Mouse (Mus musculus): Measurements from ENCODE around the gene Plxdc1.
"Not testable (repeated sequence)": the region's sequence is repeated elsewhere in the genome, so short reads cannot be mapped to it uniquely, and the experiment has no call there.

The Plxdc1 gene

GRCm38 (mm10) chr11:97955146-97955902, 30.9 kb downstream of the Plxdc1 start:
- no peak for DNase-seq (ENCODE audit: low read depth, low spot score)

- DNase-seq (ENCODE audit: low read depth, low spot score) = no peak
Observed at GRCm38 (mm10) chr11:97954469-97955141, 31.6 kb downstream of the Plxdc1 start.

- DNase-seq (ENCODE audit: low read depth, low spot score) = no peak
Observed at GRCm38 (mm10) chr11:97953939-97954275, 32.3 kb downstream of the Plxdc1 start.

- DNase-seq (ENCODE audit: low read depth, low spot score) = no peak
Observed at GRCm38 (mm10) chr11:97953179-97953938, 32.9 kb downstream of the Plxdc1 start.

GRCm38 (mm10) chr11:97952367-97953006, 33.8 kb downstream of the Plxdc1 start:
- no peak for DNase-seq (ENCODE audit: low read depth, low spot score)

- no peak for DNase-seq (ENCODE audit: low read depth, low spot score)
Observed at GRCm38 (mm10) chr11:97949703-97950475, 36.4 kb downstream of the Plxdc1 start.

- peak; percentile 26 for DNase-seq (ENCODE audit: low read depth, low spot score)
Observed at GRCm38 (mm10) chr11:97947426-97947825, 38.8 kb downstream of the Plxdc1 start.

GRCm38 (mm10) chr11:97945738-97946289, 40.4 kb downstream of the Plxdc1 start:
- DNase-seq (ENCODE audit: low read depth, low spot score) = not testable (repeated sequence)

GRCm38 (mm10) chr11:97945031-97945430, 41.2 kb downstream of the Plxdc1 start:
- no peak for DNase-seq (ENCODE audit: low read depth, low spot score)

- no peak for DNase-seq (ENCODE audit: low read depth, low spot score)
Observed at GRCm38 (mm10) chr11:97943256-97943655, 43.0 kb downstream of the Plxdc1 start.

GRCm38 (mm10) chr11:97942420-97943111, 43.7 kb downstream of the Plxdc1 start:
- no peak for DNase-seq (ENCODE audit: low read depth, low spot score)

- DNase-seq (ENCODE audit: low read depth, low spot score) = no peak
Observed at GRCm38 (mm10) chr11:97937469-97938105, 48.7 kb downstream of the Plxdc1 start.

- DNase-seq (ENCODE audit: low read depth, low spot score) = no peak
Observed at GRCm38 (mm10) chr11:97936758-97937157, 49.5 kb downstream of the Plxdc1 start.

- no peak for DNase-seq (ENCODE audit: low read depth, low spot score)
Observed at GRCm38 (mm10) chr11:97935913-97936575, 50.2 kb downstream of the Plxdc1 start.

- no peak for DNase-seq (ENCODE audit: low read depth, low spot score)
Observed at GRCm38 (mm10) chr11:97933553-97933952, 52.7 kb downstream of the Plxdc1 start.

- no peak for DNase-seq (ENCODE audit: low read depth, low spot score)
Observed at GRCm38 (mm10) chr11:97928905-97929304, 57.3 kb downstream of the Plxdc1 start.

GRCm38 (mm10) chr11:97924217-97924616, 62.0 kb downstream of the Plxdc1 start:
- DNase-seq (ENCODE audit: low read depth, low spot score) = no peak

GRCm38 (mm10) chr11:97923639-97924038, 62.6 kb downstream of the Plxdc1 start:
- DNase-seq (ENCODE audit: low read depth, low spot score) = no peak

GRCm38 (mm10) chr11:97915974-97916503, 70.2 kb downstream of the Plxdc1 start:
- DNase-seq (ENCODE audit: low read depth, low spot score) = no peak

All from retina, adult 2 months (tissue).